Mouse (Mus musculus): ENCODE results near the gene Gtf2a1l. TPM values are rescaled to one million over a fixed set of nuclear protein-coding genes. Genes with fewer than 3 reads are reported as not detected.
A peak's percentile ranks its signal among the peaks of the same experiment; 100 is the strongest.

Gene Gtf2a1l
- not detected for total RNA-seq (2021)

GRCm38 (mm10) chr17:88668452-88668851 is at the start of gene Gtf2a1l:
Gtf2a1l (plus strand) TSS chr17:88668660.
- DNase-seq = peak; percentile 42

GRCm38 (mm10) chr17:88620935-88621334 is 47.5 kb upstream of the Gtf2a1l start:
- no peak for DNase-seq

- DNase-seq = no peak
These were observed 47.1 kb upstream of the Gtf2a1l start for GRCm38 (mm10) chr17:88621374-88621773.

GRCm38 (mm10) chr17:88622711-88623110 is 45.7 kb upstream of the Gtf2a1l start:
- DNase-seq = no peak

GRCm38 (mm10) chr17:88624386-88624785 is 44.1 kb upstream of the Gtf2a1l start:
- DNase-seq = no peak

GRCm38 (mm10) chr17:88625350-88625749 is 43.1 kb upstream of the Gtf2a1l start:
- DNase-seq = no peak

GRCm38 (mm10) chr17:88625931-88626330 is 42.5 kb upstream of the Gtf2a1l start:
- no peak for DNase-seq

GRCm38 (mm10) chr17:88626347-88626811 is 42.1 kb upstream of the Gtf2a1l start:
- DNase-seq = peak; percentile 32

GRCm38 (mm10) chr17:88627150-88627549 is 41.3 kb upstream of the Gtf2a1l start:
- peak; percentile 11 for DNase-seq

GRCm38 (mm10) chr17:88628676-88629380 is 39.6 kb upstream of the Gtf2a1l start:
- DNase-seq = peak; percentile 70

GRCm38 (mm10) chr17:88629381-88629759 is 39.1 kb upstream of the Gtf2a1l start:
- peak; percentile 64 for DNase-seq

- peak; percentile 39 for DNase-seq
These were observed 38.4 kb upstream of the Gtf2a1l start for GRCm38 (mm10) chr17:88629931-88630553.

- DNase-seq = peak; percentile 53
These were observed 37.9 kb upstream of the Gtf2a1l start for GRCm38 (mm10) chr17:88630554-88630948.

- DNase-seq = no peak
These were observed 35.8 kb upstream of the Gtf2a1l start for GRCm38 (mm10) chr17:88632631-88633030.

GRCm38 (mm10) chr17:88636076-88636475 is 32.4 kb upstream of the Gtf2a1l start:
- DNase-seq = no peak

- DNase-seq = no peak
These were observed 31.9 kb upstream of the Gtf2a1l start for GRCm38 (mm10) chr17:88636587-88636986.

- peak; percentile 83 for DNase-seq
These were observed 27.4 kb upstream of the Gtf2a1l start for GRCm38 (mm10) chr17:88641012-88641411.

GRCm38 (mm10) chr17:88641836-88642235 is 26.6 kb upstream of the Gtf2a1l start:
- DNase-seq = no peak

GRCm38 (mm10) chr17:88644876-88645275 is 23.6 kb upstream of the Gtf2a1l start:
- no peak for DNase-seq

- no peak for DNase-seq
These were observed 23.2 kb upstream of the Gtf2a1l start for GRCm38 (mm10) chr17:88645299-88645698.

- DNase-seq = no peak
These were observed 21.3 kb upstream of the Gtf2a1l start for GRCm38 (mm10) chr17:88647149-88647548.

GRCm38 (mm10) chr17:88652010-88652409 is 16.4 kb upstream of the Gtf2a1l start:
- peak; percentile 75 for DNase-seq

- peak; percentile 82 for DNase-seq
These were observed 15.6 kb upstream of the Gtf2a1l start for GRCm38 (mm10) chr17:88652702-88653374.
